Mouse (Mus musculus): Measurements from ENCODE around the gene Ptrhd1.

DNA sequence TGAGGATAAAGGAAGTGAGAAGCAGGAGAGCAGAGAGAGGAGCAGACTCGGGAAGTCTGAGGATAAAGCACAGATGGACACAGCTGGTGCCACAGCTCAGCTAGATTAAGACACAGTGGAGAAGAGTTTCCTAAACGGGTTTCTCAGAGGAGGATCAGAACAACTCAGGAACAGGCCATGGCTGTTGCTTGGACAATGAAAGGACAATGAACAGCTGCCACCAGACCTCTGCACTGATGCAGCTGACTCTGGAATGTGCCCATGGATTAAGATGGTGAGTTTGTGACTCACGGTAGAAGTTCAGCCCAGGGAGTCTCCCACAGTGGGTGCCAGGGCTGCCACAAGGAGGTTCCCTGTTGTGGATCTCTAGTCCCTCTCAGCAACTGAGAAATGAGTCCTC, 51.4 kb downstream of the Ptrhd1 start:
- TF ChIP-seq CTCF (IDR thresholded peaks at IDR 0.05; ENCODE audit: borderline replicate concordance, insufficient read depth, low read length) (no peak), POLR2A (IDR thresholded peaks at IDR 0.05; ENCODE audit: low read depth, low read length) (no peak)

Measured in embryonic fibroblast, embryonic 13.5 days (primary cell).